Mouse (Mus musculus) fibroblast of lung, adult 2 months (primary cell): ENCODE results near the gene Cntnap1.

ENCODE experiments used
- DNase-seq: peaks from one replicate; pipeline ENCODE4 v3.0.0-alpha.2; 2011; ENCODE audit warnings: low read depth

Cntnap1 gene

GRCm38 (mm10) chr11:101221306-101221986 is 51.1 kb downstream of the Cntnap1 start:
- DNase-seq = no peak

DNA sequence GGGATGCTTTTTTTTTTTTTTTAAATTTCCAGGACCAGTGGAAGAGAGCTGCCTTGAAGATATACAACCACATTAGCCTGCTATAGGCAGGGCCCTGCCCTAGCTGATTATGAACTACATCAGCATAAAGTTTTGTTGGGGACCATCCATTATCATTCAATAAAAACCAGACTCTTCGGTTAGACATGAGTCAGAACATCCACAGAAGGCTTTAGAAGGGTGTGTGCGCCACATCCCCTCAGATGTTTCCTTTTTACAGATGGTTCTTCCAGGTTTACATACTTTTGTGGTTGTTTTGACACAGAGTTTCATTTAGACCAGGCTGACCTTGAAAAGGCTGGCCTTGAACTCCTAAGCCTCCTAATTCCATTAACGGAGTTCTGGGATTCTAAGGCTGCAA is 54.0 kb downstream of the Cntnap1 start:
- DNase-seq = no peak

DNA sequence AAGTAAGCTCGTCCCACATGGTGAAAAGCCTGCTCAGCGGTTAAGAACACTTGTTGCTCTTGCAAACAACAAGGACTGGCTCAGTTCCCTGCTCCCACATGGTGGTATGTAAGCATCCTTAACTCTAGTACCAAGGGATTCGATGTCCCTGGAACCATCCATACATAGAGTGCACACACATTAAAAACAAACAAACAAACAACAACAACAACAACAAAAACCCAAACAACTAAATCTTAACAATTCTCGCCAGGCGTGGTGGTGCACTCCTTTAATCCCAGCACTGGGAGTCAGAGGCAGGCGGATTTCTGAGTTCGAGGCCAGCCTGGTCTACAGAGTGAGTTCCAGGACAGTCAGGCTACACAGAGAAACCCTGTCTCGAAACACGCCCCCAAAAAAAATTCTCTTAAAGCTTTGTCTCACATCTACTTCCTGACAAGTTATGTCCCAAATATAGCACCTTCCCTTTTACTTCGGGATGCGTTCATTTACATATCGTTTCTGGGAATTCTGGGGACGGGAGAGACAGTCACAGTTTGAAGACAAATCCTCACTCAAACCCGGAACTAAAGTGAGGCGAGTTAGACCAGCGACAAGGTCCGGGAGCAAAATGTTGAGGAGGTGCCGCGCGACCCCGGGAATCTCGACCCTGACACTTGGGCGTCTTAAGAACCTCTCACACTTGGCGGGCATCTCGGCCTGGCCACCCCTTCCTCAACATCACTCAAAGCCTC is 55.2 kb downstream of the Cntnap1 start:
- DNase-seq = no peak

GRCm38 (mm10) chr11:101226065-101226701 is 55.9 kb downstream of the Cntnap1 start, which contains the start of gene Ezh1:
TSS of gene Ezh1 (minus strand) at chr11:101226463.
- no peak for DNase-seq

GRCm38 (mm10) chr11:101229361-101229900 is 59.1 kb downstream of the Cntnap1 start:
- no peak for DNase-seq

DNA sequence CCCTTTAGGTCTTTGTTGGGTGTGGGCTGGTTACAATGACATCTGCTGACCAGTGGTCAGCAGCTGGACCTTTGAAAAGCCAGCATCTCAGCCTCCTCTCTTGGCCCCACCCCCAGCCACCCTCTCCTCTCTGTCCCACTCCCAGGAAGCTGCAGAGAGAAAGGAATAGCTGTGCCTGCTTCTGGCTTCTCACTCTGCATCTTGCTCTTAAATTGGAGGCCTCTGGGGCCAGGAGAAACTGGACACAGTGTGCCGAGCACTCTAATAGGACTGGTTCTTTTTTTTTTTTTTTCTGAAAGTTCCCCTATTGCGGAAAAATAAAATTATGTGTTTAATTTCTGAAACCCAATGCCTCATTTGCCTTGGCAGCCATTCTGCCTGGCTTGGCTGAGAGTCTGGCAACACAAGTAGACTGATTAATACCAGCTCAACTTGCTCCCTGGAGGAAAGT is 59.8 kb downstream of the Cntnap1 start:
- no peak for DNase-seq

DNA sequence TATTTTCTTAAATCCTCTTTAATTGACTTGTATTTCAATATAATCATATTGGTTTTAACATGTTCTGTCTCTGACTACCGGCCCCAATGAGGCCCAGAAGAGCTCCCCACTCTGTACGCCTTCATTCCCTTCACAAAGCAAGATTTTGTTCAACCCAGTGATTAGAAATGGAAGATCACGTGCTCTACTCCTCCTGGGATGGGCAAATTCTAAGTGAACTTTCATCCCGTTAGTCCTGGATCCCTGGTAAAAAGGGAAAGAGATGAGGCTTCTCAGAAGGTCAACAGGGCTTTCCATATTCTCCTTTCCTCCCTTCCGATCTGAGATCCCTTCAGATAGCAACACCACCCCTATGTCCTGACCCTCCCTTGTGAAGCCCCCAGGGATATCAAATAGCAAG is 60.2 kb downstream of the Cntnap1 start:
- DNase-seq = no peak

DNA sequence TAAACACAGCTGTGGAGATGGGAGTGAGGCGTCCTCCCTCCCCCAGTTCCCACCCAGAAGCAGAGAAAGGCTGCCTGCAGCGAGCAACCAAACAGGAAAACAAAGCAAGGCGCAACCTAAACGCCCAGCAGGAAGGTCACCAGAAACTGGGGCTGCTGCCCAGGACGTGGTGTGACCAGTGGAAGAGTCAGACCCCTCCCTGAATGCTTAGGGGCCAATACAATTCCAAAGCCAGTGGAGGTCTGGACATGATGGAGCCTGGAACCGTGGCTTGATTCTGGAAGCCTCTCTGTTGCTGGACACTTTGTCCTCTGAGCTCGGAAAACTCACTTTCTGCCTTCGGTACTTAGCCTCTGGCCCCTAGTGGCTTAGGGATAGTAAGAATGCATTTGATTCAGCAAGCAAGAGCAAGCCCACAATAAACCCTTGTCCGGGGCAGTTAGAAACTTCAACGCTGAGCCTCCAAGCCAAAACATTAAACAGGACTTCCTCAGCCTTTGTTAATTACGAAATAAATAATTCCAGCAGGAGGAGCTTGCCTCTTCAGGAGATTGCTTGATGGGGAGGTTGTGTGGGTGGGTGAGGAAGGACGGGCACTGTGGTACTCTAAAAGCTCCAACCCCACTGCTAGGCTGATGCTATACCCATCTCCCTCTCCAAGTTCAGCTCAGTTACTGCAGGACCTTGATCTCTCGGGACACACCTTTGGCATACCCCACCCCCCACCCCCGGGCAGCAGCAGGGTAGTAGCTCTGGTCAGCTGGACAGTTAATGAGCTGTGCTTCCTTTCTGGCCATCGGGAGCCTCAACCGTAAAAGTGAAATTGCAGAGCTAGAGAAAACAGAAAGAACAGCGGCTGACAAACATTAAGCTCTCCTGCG is 60.9 kb downstream of the Cntnap1 start:
- DNase-seq = no peak

DNA sequence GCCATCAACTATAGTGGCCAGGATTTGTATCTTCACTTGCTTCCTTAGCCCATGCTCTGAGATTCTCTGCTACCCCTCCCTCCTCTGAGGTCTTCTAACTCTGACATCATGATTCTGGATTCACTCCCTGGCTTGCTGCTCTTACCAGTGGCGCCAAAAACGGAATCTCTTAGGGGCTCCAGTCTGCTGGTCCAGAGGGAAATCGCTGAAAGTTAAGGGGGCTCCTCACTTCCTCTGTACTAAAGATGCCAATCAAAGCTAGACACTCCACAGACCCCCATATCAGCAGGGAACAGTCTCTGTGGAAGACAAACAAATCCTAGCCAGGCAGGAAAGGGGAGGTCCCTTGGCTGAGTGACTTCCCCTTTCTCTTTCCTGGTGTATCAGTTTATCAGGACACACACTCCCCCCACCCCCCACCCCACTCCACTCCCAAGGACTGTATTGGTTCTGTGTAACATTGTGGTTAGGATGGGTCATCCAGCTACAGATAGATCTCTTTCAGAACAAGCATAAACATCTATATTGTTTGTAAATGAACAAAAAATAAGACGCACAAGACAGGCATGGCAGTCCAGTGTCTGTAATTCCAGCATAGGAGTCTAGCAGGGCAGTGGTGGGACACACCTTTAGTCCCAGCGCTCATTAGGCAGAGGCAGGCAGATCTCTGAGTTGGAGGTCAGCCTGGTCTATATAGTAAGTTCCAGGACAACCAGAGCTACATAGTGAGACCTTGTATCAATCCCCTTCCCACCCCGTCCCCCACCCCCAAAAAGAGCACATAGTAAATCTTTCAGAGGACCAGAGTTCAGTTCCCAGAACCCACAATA is 61.9 kb downstream of the Cntnap1 start:
- DNase-seq = no peak

GRCm38 (mm10) chr11:101233240-101233639 is 62.9 kb downstream of the Cntnap1 start:
- DNase-seq = no peak

GRCm38 (mm10) chr11:101234124-101234523 is 63.8 kb downstream of the Cntnap1 start:
- DNase-seq = no peak

DNA sequence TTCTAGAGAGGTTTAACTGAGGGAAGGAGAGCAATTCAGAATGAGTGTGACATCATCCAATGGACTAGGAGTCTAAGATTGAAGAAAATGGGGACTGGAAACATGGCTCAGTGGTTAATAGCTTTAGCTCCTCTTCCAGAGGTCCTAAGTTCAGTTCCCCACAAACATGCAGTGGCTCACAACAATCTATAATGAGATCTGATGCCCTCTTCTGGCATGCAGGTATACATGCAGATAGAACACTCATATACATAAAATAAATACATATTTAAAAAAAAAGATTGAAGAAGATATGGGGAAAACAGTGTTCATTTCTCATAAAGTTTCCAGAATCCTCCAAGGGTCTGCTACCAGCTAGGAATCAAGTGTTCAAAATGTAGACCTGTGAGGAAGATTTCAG is 65.1 kb downstream of the Cntnap1 start:
- DNase-seq = no peak

DNA sequence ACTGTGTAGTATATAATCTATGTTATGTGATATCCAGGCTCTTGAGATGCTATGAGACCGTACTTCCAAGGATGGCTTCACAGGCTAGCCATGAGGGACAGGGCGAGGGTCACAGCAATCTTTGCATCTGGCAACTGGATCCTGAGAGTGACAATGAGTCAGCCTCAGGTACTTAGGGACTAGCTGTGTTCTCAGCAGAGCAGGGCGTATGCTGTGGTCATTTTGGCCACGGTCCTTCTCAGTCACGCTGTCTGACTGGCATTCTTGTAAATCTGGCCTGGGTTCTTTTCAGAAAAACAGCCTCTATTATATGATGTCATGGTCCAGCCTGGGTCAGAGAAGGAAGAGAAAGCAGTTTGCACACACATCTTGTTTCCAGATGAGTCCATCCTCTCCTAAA is 66.5 kb downstream of the Cntnap1 start:
- DNase-seq = no peak

- DNase-seq = no peak
Observed at GRCm38 (mm10) chr11:101238071-101238647, 67.8 kb downstream of the Cntnap1 start.
